Mouse (Mus musculus): ENCODE results near the gene Apela. TPM values are rescaled to one million over a fixed set of nuclear protein-coding genes. Genes with fewer than 3 reads are reported as not detected.

The Apela gene
- polyA plus RNA-seq, 1 experiment from 2014 or later, result 0.58 TPM

GRCm38 (mm10) chr8:65067694-65068472, 30.7 kb upstream of the Apela start:
- ATAC-seq (no peak), DNase-seq (ENCODE audit: low spot score) (no peak)
- no peaks in the 10 kb centered on the region for H3K4me1 ChIP-seq (ENCODE audit: insufficient read depth, low read depth, low read length)
- H3K9ac ChIP-seq (replicated peaks; ENCODE audit: low read depth), result no peak overlapping the region
- H3K9me3 ChIP-seq (ENCODE audit: low read length), result no peaks in the 10 kb centered on the region
- no peak overlapping the region for H3K4me3 ChIP-seq (ENCODE audit: low read depth, low read length)
- no peak for TF ChIP-seq EP300 (IDR thresholded peaks at IDR 0.05)
- no peak for TF ChIP-seq CTCF (IDR thresholded peaks at IDR 0.05)
- no peaks in the 10 kb centered on the region for H3K27me3 ChIP-seq (replicated peaks; ENCODE audit: insufficient read depth, low read length)
- no peak overlapping the region for H3K27ac ChIP-seq (ENCODE audit: low read length)
- H3K4me2 ChIP-seq (replicated peaks; ENCODE audit: low read depth, low read length), result no peak overlapping the region
- H3K36me3 ChIP-seq (ENCODE audit: insufficient read depth, low read length), result no peaks in the 10 kb centered on the region
- 45% methylated on average over 10 of the region's 10 CpGs for WGBS

GRCm38 (mm10) chr8:65067031-65067430, 29.9 kb upstream of the Apela start:
- WGBS, result 90% methylated on average over 4 of the region's 4 CpGs
- Histone ChIP-seq H3K27me3 (replicated peaks; ENCODE audit: insufficient read depth, low read length) (no peaks in the 10 kb centered on the region), H3K9ac (replicated peaks; ENCODE audit: low read depth) (no peak overlapping the region), H3K36me3 (ENCODE audit: insufficient read depth, low read length) (no peaks in the 10 kb centered on the region), H3K4me1 (ENCODE audit: insufficient read depth, low read depth, low read length) (no peaks in the 10 kb centered on the region), H3K27ac (ENCODE audit: low read length) (no peak overlapping the region), H3K9me3 (ENCODE audit: low read length) (no peaks in the 10 kb centered on the region), H3K4me3 (ENCODE audit: low read depth, low read length) (no peak overlapping the region), H3K4me2 (replicated peaks; ENCODE audit: low read depth, low read length) (no peak overlapping the region)
- no peak for ATAC-seq
- DNase-seq (ENCODE audit: low spot score), result no peak
- TF ChIP-seq EP300 (IDR thresholded peaks at IDR 0.05) (no peak), CTCF (IDR thresholded peaks at IDR 0.05) (no peak)

GRCm38 (mm10) chr8:65065622-65066021, 28.5 kb upstream of the Apela start:
- WGBS, result 93% methylated on average over 3 of the region's 3 CpGs
- no peaks in the 10 kb centered on the region for H3K36me3 ChIP-seq (ENCODE audit: insufficient read depth, low read length)
- no peak overlapping the region for H3K27ac ChIP-seq (ENCODE audit: low read length)
- ATAC-seq, result no peak
- no peak for TF ChIP-seq CTCF (IDR thresholded peaks at IDR 0.05)
- no peak for DNase-seq (ENCODE audit: low spot score)
- no peak overlapping the region for H3K9ac ChIP-seq (replicated peaks; ENCODE audit: low read depth)
- H3K4me3 ChIP-seq (ENCODE audit: low read depth, low read length), result no peak overlapping the region
- H3K4me1 ChIP-seq (ENCODE audit: insufficient read depth, low read depth, low read length), result no peaks in the 10 kb centered on the region
- H3K9me3 ChIP-seq (ENCODE audit: low read length), result no peaks in the 10 kb centered on the region
- H3K27me3 ChIP-seq (replicated peaks; ENCODE audit: insufficient read depth, low read length), result no peaks in the 10 kb centered on the region
- no peak overlapping the region for H3K4me2 ChIP-seq (replicated peaks; ENCODE audit: low read depth, low read length)

- DNase-seq (ENCODE audit: low spot score), result no peak
- TF ChIP-seq EP300 (IDR thresholded peaks at IDR 0.05) (no peak), CTCF (IDR thresholded peaks at IDR 0.05) (no peak)
- no peak for ATAC-seq
- Histone ChIP-seq H3K9me3 (ENCODE audit: low read length) (no peaks in the 10 kb centered on the region), H3K9ac (replicated peaks; ENCODE audit: low read depth) (no peak overlapping the region), H3K4me3 (ENCODE audit: low read depth, low read length) (no peak overlapping the region), H3K36me3 (ENCODE audit: insufficient read depth, low read length) (no peaks in the 10 kb centered on the region), H3K27ac (ENCODE audit: low read length) (no peak overlapping the region), H3K4me1 (ENCODE audit: insufficient read depth, low read depth, low read length) (no peaks in the 10 kb centered on the region), H3K4me2 (replicated peaks; ENCODE audit: low read depth, low read length) (no peak overlapping the region), H3K27me3 (replicated peaks; ENCODE audit: insufficient read depth, low read length) (no peaks in the 10 kb centered on the region)
- WGBS, result 44% methylated on average over 2 of the region's 2 CpGs
Observed at GRCm38 (mm10) chr8:65064071-65064470, 26.9 kb upstream of the Apela start.

GRCm38 (mm10) chr8:65062195-65062594, 25.1 kb upstream of the Apela start:
- no peak for DNase-seq (ENCODE audit: low spot score)
- ATAC-seq, result no peak
- Histone ChIP-seq H3K4me3 (ENCODE audit: low read depth, low read length) (no peak overlapping the region), H3K9ac (replicated peaks; ENCODE audit: low read depth) (no peak overlapping the region), H3K27ac (ENCODE audit: low read length) (no peak overlapping the region), H3K4me1 (ENCODE audit: insufficient read depth, low read depth, low read length) (no peaks in the 10 kb centered on the region), H3K27me3 (replicated peaks; ENCODE audit: insufficient read depth, low read length) (no peaks in the 10 kb centered on the region), H3K4me2 (replicated peaks; ENCODE audit: low read depth, low read length) (no peak overlapping the region), H3K36me3 (ENCODE audit: insufficient read depth, low read length) (no peaks in the 10 kb centered on the region), H3K9me3 (ENCODE audit: low read length) (no peaks in the 10 kb centered on the region)
- WGBS, result 75% methylated on average over 4 of the region's 4 CpGs
- TF ChIP-seq EP300 (IDR thresholded peaks at IDR 0.05) (no peak), CTCF (IDR thresholded peaks at IDR 0.05) (no peak)

GRCm38 (mm10) chr8:65056722-65057121, 19.6 kb upstream of the Apela start:
- Histone ChIP-seq H3K4me2 (replicated peaks; ENCODE audit: low read depth, low read length) (no peak overlapping the region), H3K27me3 (replicated peaks; ENCODE audit: insufficient read depth, low read length) (no peaks in the 10 kb centered on the region), H3K4me1 (ENCODE audit: insufficient read depth, low read depth, low read length) (no peaks in the 10 kb centered on the region), H3K9me3 (ENCODE audit: low read length) (no peaks in the 10 kb centered on the region), H3K9ac (replicated peaks; ENCODE audit: low read depth) (no peak overlapping the region), H3K27ac (ENCODE audit: low read length) (no peak overlapping the region), H3K4me3 (ENCODE audit: low read depth, low read length) (no peak overlapping the region), H3K36me3 (ENCODE audit: insufficient read depth, low read length) (no peaks in the 10 kb centered on the region)
- no peak for DNase-seq (ENCODE audit: low spot score)
- WGBS, result 88% methylated on average over 4 of the region's 4 CpGs
- TF ChIP-seq EP300 (IDR thresholded peaks at IDR 0.05) (no peak), CTCF (IDR thresholded peaks at IDR 0.05) (no peak)
- no peak for ATAC-seq
